Mouse (Mus musculus): Measurements from ENCODE around the gene Fndc7. TPM values are rescaled to one million over a fixed set of nuclear protein-coding genes. Genes with fewer than 3 reads are reported as not detected.

Fndc7 gene
- polyA plus RNA-seq, 1 experiment from 2014 or later, result 0.16 TPM

DNA sequence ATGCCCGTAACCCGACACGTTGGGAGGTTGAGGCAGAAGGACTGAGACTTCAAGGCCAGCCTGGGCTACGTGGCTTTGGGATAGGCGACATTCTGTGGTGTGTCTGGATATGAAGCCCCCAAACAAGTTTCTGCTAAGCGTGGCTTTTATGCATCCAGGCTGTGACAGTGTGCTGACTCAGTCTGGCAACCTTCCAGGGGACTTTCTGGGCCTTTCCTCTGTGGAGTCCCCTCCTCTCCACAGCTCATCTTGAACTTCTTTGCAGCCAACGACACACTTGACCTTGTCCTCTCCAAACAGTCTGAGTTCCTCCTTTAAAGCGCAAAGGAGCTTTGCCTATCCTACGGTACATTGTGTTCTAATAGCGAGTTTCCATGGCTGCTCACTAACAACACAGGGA lies 33.9 kb downstream of the Fndc7 start:
- 48% methylated on average over 10 of the region's 10 CpGs for WGBS (ENCODE audit: missing documents)
- Histone ChIP-seq H3K36me3 (ENCODE audit: inconsistent target) (no peaks in the 10 kb centered on the region), H3K79me2 (ENCODE audit: inconsistent target) (no peaks in the 10 kb centered on the region), H3K27ac (peak overlapping the region; percentile 83), H3K4me3 (ENCODE audit: inconsistent target) (no peak overlapping the region)

DNA sequence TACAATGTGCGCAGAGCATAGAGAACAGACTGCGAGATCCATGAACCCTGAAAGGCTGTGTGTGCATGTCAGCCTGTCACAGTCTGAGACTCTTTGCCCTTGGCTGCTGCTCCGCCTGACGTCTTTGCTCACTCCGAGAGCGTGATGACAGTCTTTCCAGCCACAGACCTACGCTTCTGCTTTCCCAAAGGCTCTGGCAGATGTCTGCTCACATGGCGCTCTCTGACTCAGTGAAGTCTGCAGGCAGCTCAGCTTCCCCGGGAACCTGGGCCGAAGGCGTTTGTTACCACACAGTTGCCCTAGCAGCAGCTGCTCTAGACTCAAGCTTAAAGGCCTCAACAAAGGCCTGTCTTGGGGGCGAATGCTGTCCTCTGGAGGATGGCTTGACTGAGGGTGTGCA lies 34.4 kb downstream of the Fndc7 start:
- Histone ChIP-seq H3K36me3 (ENCODE audit: inconsistent target) (no peaks in the 10 kb centered on the region), H3K4me3 (ENCODE audit: inconsistent target) (no peak overlapping the region), H3K79me2 (ENCODE audit: inconsistent target) (no peaks in the 10 kb centered on the region), H3K27ac (peak overlapping the region; percentile 83)
- WGBS (ENCODE audit: missing documents), result 26% methylated on average over 12 of the region's 12 CpGs

DNA sequence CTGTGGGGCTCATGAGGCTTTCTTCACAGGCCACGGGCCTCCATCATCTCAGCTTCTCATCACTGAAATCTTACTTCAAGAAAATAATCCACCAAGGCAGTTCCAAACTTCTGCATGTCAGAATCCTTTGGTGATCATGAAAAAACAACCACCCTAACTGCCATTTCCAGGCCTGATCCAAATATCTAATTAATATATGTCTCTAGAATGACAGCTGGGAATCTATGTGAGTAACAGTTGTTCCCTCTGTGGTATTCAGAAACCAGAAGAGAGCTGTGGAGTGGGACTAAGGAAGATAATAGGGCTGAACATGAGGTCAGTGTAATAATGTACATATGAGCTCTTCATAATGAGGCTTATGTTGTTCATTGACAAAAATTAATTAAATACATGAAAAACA lies 36.5 kb downstream of the Fndc7 start:
- H3K79me2 ChIP-seq (ENCODE audit: inconsistent target), result no peaks in the 10 kb centered on the region
- no peak overlapping the region for H3K4me3 ChIP-seq (ENCODE audit: inconsistent target)
- no peaks in the 10 kb centered on the region for H3K36me3 ChIP-seq (ENCODE audit: inconsistent target)
- 67% methylated on average over 1 of the region's 1 CpGs for WGBS (ENCODE audit: missing documents)
- H3K27ac ChIP-seq, result no peak overlapping the region

DNA sequence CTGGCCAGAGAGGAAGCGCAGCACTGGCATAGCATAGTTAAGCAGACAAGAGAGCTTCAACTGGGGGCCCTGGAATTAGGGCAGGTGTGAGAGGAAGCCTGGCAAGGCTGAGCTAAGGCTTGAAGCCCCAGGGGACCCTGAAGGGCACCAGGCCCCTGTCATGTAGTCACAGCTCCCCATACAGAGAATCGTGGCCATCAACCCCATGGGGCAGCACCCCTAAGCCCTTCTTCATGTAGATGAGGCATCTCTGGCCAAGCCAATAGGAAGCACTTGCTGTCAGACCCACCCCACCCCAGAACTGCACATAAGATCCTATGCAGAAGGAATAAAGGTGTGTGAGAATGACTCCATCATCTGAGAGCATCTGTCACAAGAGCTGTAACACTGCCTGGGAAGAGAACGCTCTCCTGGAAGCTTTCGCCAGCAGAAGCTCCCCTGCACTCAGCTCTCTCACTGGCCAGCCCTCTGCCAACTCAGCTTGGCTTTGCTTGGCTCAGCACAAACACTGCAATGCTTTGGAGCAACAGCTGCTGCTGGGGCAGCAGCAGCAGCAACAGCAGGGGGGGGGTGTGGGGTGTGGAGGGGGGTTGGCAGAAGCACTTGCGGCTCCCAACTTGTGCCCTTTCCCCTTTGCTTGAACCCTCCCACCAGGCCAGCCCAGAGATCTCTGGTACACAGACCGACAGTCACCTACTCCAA lies 37.7 kb downstream of the Fndc7 start:
- 81% methylated on average over 6 of the region's 6 CpGs for WGBS (ENCODE audit: missing documents)
- Histone ChIP-seq H3K36me3 (ENCODE audit: inconsistent target) (no peaks in the 10 kb centered on the region), H3K4me3 (ENCODE audit: inconsistent target) (no peak overlapping the region), H3K27ac (no peak overlapping the region), H3K79me2 (ENCODE audit: inconsistent target) (no peaks in the 10 kb centered on the region)

DNA sequence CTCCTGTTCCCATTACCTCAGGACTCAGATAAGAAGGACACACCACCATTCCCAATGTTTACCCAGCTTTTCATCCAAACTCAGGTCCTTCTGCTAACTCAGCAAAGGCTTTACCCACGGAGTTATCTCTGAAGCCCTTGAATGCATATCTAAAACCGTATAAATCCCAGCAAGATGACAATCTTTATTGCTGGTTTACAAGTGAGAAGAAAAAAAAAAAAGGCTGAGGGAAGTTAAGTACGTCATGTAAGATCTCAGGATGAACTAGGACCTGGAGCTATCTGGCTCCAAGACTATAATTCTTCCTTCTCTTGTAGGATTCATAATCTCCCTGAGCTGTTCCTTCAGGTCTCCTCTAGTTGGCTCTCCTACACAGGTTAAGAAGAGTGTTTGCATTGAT lies 38.3 kb downstream of the Fndc7 start:
- WGBS (ENCODE audit: missing documents), result 92% methylated on average over 2 of the region's 3 CpGs
- Histone ChIP-seq H3K79me2 (ENCODE audit: inconsistent target) (no peaks in the 10 kb centered on the region), H3K4me3 (ENCODE audit: inconsistent target) (no peak overlapping the region), H3K27ac (no peak overlapping the region), H3K36me3 (ENCODE audit: inconsistent target) (no peaks in the 10 kb centered on the region)

DNA sequence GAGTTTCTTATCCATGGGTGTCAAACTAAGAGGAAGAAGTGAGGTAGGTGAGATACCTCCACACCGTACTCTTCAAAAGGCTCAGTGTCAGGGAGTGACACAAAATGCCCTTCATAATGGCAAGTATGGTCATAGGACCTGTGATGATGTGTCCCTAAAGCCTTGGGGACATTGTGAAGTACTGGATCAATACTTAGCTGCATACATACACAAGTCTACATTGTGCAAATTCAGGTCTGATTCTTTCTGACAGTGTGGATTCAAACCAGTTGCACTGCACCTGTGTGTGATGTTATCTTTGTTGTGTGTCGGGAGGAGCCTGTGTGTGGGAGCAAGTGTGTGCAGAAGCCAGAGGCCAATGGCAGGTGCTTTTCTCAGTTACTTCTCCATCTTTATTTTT lies 38.7 kb downstream of the Fndc7 start:
- 58% methylated on average over 2 of the region's 2 CpGs for WGBS (ENCODE audit: missing documents)
- H3K4me3 ChIP-seq (ENCODE audit: inconsistent target), result no peak overlapping the region
- peak overlapping the region; percentile 41 for H3K27ac ChIP-seq
- H3K36me3 ChIP-seq (ENCODE audit: inconsistent target), result no peaks in the 10 kb centered on the region
- no peaks in the 10 kb centered on the region for H3K79me2 ChIP-seq (ENCODE audit: inconsistent target)

DNA sequence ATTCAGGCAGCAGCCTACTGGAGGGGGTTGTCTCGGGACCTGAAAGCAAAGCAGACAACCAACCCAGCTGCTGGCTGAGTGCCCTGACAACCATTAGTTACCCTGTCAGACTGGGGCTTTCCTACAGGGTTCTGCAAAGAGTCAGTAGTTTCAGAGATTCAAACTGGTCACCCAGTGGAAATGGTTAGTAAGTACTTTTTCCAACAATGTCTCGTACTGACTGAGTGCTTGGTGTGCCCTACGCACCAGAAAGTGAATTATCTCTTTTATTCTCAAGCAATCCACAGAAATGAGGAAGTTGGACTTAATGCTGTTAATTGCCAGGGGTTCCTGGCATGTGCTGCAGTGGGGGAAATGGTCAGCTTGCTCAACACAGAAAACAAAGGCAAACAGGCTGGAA lies 39.3 kb downstream of the Fndc7 start:
- Histone ChIP-seq H3K36me3 (ENCODE audit: inconsistent target) (no peaks in the 10 kb centered on the region), H3K4me3 (ENCODE audit: inconsistent target) (no peak overlapping the region), H3K27ac (peak overlapping the region; percentile 41), H3K79me2 (ENCODE audit: inconsistent target) (no peaks in the 10 kb centered on the region)
- 15% methylated on average over 3 of the region's 3 CpGs for WGBS (ENCODE audit: missing documents)

DNA sequence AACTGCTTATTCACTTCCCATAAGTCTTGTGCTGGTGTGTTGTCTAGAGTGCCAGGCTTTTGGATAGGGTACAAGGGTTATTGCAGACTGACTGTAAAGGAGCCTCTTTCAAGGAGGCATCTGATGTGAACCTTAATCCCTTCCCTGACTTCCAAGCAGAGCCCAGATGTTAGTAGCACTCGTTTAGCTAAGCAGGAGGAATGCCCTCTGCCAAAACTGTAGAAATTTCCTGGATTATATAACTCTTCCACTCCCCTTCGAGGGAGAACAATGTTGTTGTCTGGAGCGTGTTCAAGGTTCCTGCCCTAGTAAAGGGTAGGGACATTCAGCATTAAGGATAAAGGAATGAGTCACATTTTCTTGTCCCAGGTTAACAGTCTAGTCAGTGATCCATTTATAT lies 43.2 kb downstream of the Fndc7 start:
- H3K4me3 ChIP-seq (ENCODE audit: inconsistent target), result no peak overlapping the region
- H3K36me3 ChIP-seq (ENCODE audit: inconsistent target), result no peaks in the 10 kb centered on the region
- H3K79me2 ChIP-seq (ENCODE audit: inconsistent target), result no peaks in the 10 kb centered on the region
- no peak overlapping the region for H3K27ac ChIP-seq
- WGBS (ENCODE audit: missing documents), result 94% methylated on average over 3 of the region's 3 CpGs

DNA sequence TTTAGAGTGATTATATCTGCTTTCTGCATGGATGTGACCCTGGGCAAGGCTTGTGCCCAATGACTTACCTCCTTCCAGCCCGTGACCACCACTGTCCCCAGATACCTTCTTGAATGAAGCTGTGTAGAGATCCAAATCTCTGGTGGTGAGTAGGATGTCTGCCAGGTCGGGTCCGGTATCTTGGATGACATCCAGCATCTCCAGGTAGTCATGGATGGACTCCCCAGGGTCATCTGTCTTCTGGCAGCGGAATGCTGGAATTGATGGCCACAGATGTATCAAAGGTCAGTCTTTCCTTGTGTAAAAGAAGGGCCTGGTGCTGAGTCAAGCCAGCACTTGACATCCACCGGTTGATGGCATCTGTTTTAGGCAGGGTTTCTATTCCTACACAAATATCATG lies 45.3 kb downstream of the Fndc7 start:
- 87% methylated on average over 5 of the region's 5 CpGs for WGBS (ENCODE audit: missing documents)
- Histone ChIP-seq H3K4me3 (ENCODE audit: inconsistent target) (no peak overlapping the region), H3K36me3 (ENCODE audit: inconsistent target) (no peaks in the 10 kb centered on the region), H3K27ac (no peak overlapping the region), H3K79me2 (ENCODE audit: inconsistent target) (peaks cover 7% of the 10 kb centered on the region)

DNA sequence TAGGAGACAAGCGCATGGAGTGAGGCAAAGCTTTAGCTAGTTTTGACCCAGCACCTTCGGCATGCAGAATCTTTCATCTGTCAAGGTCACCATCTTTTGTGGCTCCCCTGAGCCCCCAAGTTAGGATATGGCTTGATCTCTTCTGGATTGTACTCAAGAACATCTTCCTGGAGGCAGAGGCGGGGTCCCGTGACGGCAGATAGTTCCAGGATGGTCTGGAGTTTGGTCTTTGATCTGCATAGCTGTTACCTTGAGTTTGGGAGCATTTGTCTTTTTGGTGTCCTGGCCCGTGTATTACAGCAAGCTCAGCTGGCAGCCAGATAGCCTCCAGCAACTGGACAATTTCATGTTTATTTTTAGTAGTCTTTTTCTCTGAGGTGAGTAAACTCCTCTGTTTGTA lies 45.8 kb downstream of the Fndc7 start:
- Histone ChIP-seq H3K79me2 (ENCODE audit: inconsistent target) (peaks cover 11% of the 10 kb centered on the region), H3K36me3 (ENCODE audit: inconsistent target) (no peaks in the 10 kb centered on the region), H3K27ac (no peak overlapping the region), H3K4me3 (ENCODE audit: inconsistent target) (no peak overlapping the region)
- 95% methylated on average over 6 of the region's 6 CpGs for WGBS (ENCODE audit: missing documents)

DNA sequence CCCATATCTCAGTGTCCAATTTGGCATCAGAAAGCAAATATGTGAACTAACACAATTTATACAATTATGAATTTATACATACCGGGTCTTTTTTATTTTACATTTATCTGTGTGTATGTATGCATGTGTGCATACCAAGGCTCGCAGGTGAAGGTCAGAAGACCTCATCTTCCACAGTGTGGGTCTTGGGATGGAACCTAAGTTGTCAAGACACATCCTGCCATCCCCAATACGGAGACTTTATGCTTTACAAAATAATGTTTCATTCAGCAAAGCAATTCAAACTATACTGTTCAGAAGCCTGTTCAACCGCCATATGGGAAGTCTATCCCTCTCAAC lies 49.1 kb downstream of the Fndc7 start:
- Histone ChIP-seq H3K27ac (no peak overlapping the region), H3K4me3 (ENCODE audit: inconsistent target) (no peak overlapping the region), H3K36me3 (ENCODE audit: inconsistent target) (peaks cover 12% of the 10 kb centered on the region; the same call in 1 of the 2 replicates), H3K79me2 (ENCODE audit: inconsistent target) (peaks cover 45% of the 10 kb centered on the region)
- WGBS (ENCODE audit: missing documents), result 90% methylated on average over 2 of the region's 4 CpGs

DNA sequence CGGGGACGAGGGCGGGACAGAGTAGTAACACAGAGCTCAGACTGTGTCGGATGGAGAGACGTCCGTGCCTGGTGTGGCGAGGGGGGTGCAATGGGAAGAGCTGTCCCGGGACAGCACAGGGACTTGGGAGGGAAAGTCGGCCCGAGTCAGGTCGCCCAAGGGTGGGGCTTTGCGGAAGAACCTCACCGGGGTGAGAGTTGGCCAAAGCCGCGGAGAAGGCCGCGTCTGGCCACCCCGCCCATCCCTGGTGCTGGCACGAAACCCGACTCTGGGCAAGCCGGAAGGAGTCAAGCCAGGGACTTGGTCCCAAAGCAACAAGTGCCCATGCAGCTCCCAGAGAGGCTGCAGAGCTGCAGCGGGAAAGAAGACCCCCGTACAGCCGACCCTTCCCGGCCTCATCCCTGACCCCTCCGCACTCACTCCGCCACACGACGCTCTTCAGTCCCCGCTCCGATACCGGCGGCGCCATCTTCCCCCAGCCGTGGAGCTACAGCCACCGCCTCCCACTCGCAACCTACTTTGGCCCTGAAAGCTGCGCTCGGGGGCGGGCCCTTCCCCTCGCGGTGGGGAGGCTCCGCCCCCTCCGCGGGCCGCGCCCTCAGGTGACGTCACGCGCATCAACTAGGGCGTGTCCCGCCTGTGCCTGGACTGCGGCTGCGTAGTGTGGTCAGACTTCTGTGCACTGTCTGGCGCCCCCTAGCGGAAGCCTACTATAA lies 49.6 kb downstream of the Fndc7 start, which contains the start of gene Stxbp3:
TSS of gene Stxbp3 (minus strand) at position 527 of the 716 bp plus-strand sequence.
- Histone ChIP-seq H3K36me3 (ENCODE audit: inconsistent target) (peaks cover 12% of the 10 kb centered on the region; the same call in 1 of the 2 replicates), H3K79me2 (ENCODE audit: inconsistent target) (peaks cover 50% of the 10 kb centered on the region), H3K4me3 (ENCODE audit: inconsistent target) (peak within 1 kb of the TSS; percentile 89), H3K27ac (peak within 1 kb of the TSS; percentile 72)
- WGBS (ENCODE audit: missing documents), result under 1% methylated on average over 56 of the region's 56 CpGs

DNA sequence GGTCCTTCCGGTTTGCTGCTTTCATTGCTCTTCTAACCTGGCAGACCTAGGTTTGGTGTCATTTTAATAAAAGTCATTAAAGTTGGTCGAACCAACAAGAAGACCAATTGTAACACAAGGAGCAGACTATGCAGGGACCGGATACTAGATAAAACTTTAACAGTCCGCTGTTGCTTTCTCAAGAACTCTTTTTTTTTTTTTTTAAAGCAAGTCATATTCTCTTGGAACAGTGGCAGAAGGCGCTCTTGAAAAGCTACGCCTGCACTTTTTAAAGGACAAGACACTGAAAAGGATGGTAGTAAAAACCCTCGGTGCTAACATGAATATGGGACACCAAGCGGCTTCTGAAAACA lies 50.2 kb downstream of the Fndc7 start:
- WGBS (ENCODE audit: missing documents), result under 1% methylated on average over 8 of the region's 8 CpGs
- peaks cover 12% of the 10 kb centered on the region; the same call in 1 of the 2 replicates for H3K36me3 ChIP-seq (ENCODE audit: inconsistent target)
- peaks cover 56% of the 10 kb centered on the region for H3K79me2 ChIP-seq (ENCODE audit: inconsistent target)
- peak overlapping the region; percentile 72 for H3K27ac ChIP-seq
- H3K4me3 ChIP-seq (ENCODE audit: inconsistent target), result peak overlapping the region; percentile 89

DNA sequence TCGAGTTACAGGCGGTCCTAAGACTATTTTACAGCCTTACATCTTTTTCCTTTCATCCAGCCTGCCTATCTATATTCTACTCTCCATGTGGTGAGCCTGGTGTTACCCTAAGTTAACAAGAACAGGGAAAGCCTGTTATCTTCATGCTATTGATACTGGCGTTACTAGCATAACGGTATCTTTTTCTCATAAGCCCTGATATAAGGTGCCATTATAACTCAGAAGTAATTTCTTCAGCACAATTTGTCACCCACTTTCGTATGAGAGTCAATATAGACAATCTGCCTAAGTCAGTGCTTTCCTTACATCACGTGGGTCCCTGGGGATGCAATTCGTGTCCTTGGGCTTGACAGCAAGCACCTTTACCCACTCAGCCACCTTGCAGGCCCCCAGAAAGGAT lies 50.8 kb downstream of the Fndc7 start:
- H3K4me3 ChIP-seq (ENCODE audit: inconsistent target), result peak overlapping the region; percentile 89
- 92% methylated on average over 6 of the region's 7 CpGs for WGBS (ENCODE audit: missing documents)
- H3K79me2 ChIP-seq (ENCODE audit: inconsistent target), result peaks cover 62% of the 10 kb centered on the region
- peaks cover 17% of the 10 kb centered on the region; the same call in 1 of the 2 replicates for H3K36me3 ChIP-seq (ENCODE audit: inconsistent target)
- H3K27ac ChIP-seq, result no peak overlapping the region

DNA sequence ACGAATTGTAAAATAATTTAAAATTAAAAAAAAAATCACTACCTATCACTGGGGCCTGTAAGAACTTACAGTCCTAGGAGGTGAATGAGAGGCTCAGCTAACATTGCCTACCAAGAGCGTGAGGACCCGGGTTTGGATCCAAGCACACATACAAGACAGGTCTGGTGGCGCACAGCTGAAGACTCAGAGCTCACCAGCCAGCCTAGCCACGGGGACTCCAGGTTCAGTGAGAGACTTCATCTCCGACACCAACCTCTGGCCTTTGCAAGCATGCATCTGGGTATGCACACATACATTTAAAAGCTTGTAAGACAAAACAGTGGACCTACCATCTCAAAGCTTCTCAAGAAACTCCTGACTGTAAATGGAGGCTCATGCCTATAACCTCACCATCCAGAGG lies 52.9 kb downstream of the Fndc7 start:
- Histone ChIP-seq H3K27ac (no peak overlapping the region), H3K79me2 (ENCODE audit: inconsistent target) (peaks cover 82% of the 10 kb centered on the region), H3K36me3 (ENCODE audit: inconsistent target) (peaks cover 22% of the 10 kb centered on the region; the same call in 1 of the 2 replicates), H3K4me3 (ENCODE audit: inconsistent target) (no peak overlapping the region)
- 93% methylated on average over 6 of the region's 6 CpGs for WGBS (ENCODE audit: missing documents)
